Mouse (Mus musculus) MEL (cell line): ENCODE data around the gene Cd248.

Experiments
- CHD2 ChIP-seq: IDR thresholded peaks from 2 replicates; pipeline ENCODE4 v1.6.1; 2011; ENCODE audit warnings: low read length, improper control_type of control experiment
- CTCF ChIP-seq, 3 experiments: IDR thresholded peaks in 2 of 3; conservative IDR thresholded peaks in 1 of 3; 2 replicates each; pipeline ENCODE4 v1.5.1; 2011 to 2012; ENCODE audit warnings: low read length in 3 of 3, low read depth in 2 of 3, mild to moderate bottlenecking in 2 of 3, improper control_type of control experiment in 1 of 3, inconsistent platforms in 1 of 3, mixed read lengths in 1 of 3, moderate library complexity in 1 of 3; ENCODE audit not compliant: control insufficient read depth in 1 of 3, insufficient read depth in 1 of 3, poor library complexity in 1 of 3, severe bottlenecking in 1 of 3
- GABPA ChIP-seq: IDR thresholded peaks from 2 replicates; pipeline ENCODE4 v1.6.1; 2012; ENCODE audit warnings: low read depth, mild to moderate bottlenecking, inconsistent platforms, low read length, improper control_type of control experiment, moderate library complexity
- MYC ChIP-seq: IDR thresholded peaks from 2 replicates; pipeline ENCODE4 v1.6.1; 2011; ENCODE audit warnings: low read depth, mild to moderate bottlenecking, low read length, improper control_type of control experiment, moderate library complexity
- NELFE ChIP-seq: IDR thresholded peaks from 2 replicates; pipeline ENCODE4 v1.6.1; 2011; ENCODE audit warnings: low read depth, low read length, improper control_type of control experiment
- POLR2A ChIP-seq, 2 experiments: IDR thresholded peaks; 2 replicates each; pipeline ENCODE4 v1.6.1; 2011 to 2012; ENCODE audit warnings: low read length in 2 of 2, mild to moderate bottlenecking in 2 of 2, control low read depth in 1 of 2, improper control_type of control experiment in 1 of 2, low read depth in 1 of 2, moderate library complexity in 1 of 2; ENCODE audit not compliant: control insufficient read depth in 1 of 2, insufficient read depth in 1 of 2, poor library complexity in 1 of 2
- RCOR1 ChIP-seq: IDR thresholded peaks from 2 replicates; pipeline ENCODE4 v1.6.1; 2012; ENCODE audit warnings: low read depth, mild to moderate bottlenecking, inconsistent platforms, low read length, improper control_type of control experiment
- UBTF ChIP-seq: IDR thresholded peaks from 2 replicates; pipeline ENCODE4 v1.6.1; 2012; ENCODE audit warnings: low read depth, mild to moderate bottlenecking, inconsistent platforms, low read length, improper control_type of control experiment, moderate library complexity, borderline replicate concordance; ENCODE audit not compliant: insufficient read depth
- ZC3H11A ChIP-seq: IDR thresholded peaks from 2 replicates; pipeline ENCODE4 v1.6.1; 2012; ENCODE audit warnings: low read depth, mild to moderate bottlenecking, inconsistent platforms, low read length, improper control_type of control experiment
- ZKSCAN1 ChIP-seq: IDR thresholded peaks from 2 replicates; pipeline ENCODE4 v1.6.1; 2012; ENCODE audit warnings: low read depth, mild to moderate bottlenecking, inconsistent platforms, low read length, improper control_type of control experiment, moderate library complexity

DNA sequence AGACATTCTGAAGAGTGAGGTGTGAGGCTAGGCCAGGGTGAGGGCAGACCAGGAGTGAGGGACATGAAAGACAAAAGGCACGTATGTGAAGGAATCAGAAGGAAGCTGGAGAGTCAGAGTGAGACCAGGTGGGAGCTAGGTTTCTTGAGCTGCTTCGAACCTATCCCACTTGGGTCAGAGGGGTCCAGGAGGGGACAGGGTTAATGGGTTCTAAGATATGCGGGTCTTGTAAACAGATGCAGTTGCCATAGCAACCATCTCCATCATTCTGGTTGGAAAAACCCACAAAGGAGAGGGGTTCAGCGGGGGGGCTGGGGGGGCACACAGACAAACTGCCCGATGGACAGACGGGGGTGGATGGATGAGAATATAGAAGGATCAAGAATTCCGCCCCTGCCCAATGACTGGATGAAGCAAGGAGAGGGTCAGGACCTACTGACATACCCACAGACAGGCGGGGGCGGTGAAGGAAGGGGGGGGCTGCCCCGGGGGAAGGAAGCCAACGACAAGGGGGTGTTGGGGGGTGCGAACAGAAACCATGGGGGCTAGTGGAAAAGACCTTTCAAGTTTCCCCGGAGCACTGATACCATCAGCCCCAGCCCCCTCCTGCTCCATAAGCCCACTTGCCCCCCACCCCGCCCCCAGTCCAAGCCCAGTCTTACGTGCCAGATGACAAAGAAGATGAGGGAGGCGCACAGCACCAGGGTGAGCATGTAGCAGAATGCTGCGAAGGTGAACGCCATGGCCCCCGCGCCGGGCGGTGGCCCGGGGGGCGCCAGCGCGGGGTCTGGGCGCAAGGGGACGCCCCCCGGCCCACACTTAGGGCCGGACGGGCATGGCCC lies 29.9 kb downstream of the Cd248 start:
- no peak for TF ChIP-seq CTCF (IDR thresholded peaks at IDR 0.05 in 2 of 3, conservative IDR thresholded peaks at IDR 0.05 in 1 of 3; ENCODE audit: control insufficient read depth in 1 of 3, insufficient read depth in 1 of 3, low read depth in 2 of 3, low read length in 3 of 3, poor library complexity in 1 of 3, severe bottlenecking in 1 of 3)
- no peak for TF ChIP-seq ZC3H11A
- no peak for TF ChIP-seq GABPA
- TF ChIP-seq UBTF = no peak
- TF ChIP-seq ZKSCAN1 = no peak
- no peak for TF ChIP-seq MYC
- TF ChIP-seq RCOR1 = no peak
- TF ChIP-seq CHD2 = no peak
- no peak for TF ChIP-seq NELFE
- TF ChIP-seq POLR2A (IDR thresholded peaks at IDR 0.05; ENCODE audit: control insufficient read depth in 1 of 2, insufficient read depth in 1 of 2, low read depth in 1 of 2, low read length in 2 of 2, poor library complexity in 1 of 2) = no peak
